Mouse (Mus musculus) frontal cortex, postnatal 36 days (tissue): ENCODE data around the gene Gm21188.
"Not testable (repeated sequence)": the region's sequence is repeated elsewhere in the genome, so short reads cannot be mapped to it uniquely, and the experiment has no call there.

ENCODE experiments used
- DNase-seq, 2 experiments: peaks; one replicate each; pipeline ENCODE4 v3.0.0; 2022; ENCODE audit warnings: low spot score in 2 of 2

Gm21188 gene

DNA sequence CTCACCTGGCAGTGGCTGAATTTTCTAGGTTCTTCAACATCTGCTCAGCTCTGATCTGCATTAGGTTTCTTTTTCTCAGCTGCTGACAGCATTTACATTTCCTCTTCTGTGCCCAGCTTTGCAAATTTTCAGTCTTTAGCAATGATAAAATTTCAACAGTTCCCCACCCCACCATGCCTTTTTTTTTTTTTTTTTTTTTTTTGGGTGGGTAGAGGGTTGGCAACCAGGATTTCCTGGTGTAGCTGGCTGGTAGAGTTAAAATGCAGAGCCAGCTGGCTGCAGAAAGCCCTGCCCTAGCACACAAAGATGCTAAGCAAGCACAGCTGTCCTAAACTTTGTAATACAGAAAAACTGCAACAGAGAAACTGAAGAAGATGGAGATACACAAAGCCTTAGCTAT lies at the start of gene Gm21188:
Gm21188 (minus strand) TSS at position 110 of the 400 bp plus-strand sequence.
- not testable (repeated sequence) for DNase-seq

DNA sequence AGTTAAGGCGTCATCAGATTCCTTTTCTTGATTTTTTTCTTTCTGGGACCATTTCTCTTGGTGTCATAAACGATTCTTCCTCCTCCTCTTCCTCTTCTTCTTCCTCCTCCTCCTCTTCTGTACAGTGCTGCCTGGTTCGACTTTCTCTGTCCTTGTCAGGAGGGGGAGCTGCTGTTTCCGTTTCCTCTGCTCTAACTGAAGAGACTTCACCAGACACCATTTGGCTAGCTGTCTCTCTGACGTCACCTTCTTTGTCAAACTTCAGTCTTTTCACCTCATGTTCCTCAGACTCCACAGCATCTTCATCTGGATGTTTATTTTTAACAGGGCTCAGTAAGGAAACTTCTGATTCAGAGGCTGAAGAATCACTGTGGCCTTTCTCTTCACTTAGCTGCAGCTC lies 47.3 kb upstream of the Gm21188 start:
- DNase-seq, result not testable (repeated sequence)

GRCm38 (mm10) chr13:120096938-120097256 lies 44.9 kb upstream of the Gm21188 start:
- DNase-seq, result not testable (repeated sequence)

DNA sequence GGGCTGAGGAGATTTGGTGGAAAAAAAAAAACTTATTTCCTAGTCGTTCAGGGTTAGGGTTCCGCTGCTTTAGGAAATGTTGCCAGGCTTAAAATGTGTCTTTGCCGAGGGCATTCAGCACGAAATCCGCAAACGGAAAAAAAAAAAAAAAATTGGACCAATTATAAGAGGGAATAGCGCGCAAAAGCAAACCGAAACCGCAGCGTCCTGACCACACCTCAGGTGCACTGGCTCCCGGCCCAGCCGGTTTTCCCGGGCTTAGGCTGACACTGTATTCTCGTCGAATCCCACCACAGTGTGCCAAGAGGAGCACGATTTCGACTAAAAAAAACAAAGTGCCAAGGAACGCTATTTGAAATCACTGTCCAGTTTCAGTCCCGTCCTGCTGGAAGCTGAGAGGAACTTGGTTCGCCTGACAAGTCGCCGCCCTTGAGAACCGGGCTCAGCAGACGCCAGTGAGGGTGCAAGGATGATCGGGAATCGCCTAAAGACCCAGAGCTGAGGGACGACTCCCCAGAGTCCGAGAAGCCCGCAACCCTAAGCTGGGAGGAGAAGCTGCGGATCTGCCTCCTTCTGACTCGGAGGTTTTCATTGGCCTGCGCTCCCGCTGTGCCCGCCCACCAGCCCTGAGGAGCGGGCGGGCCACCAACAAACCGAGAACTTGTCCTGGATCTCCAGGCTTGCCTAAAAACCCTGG lies 44.4 kb upstream of the Gm21188 start:
- DNase-seq, result peak in 1 of 2 experiments; percentile 0

GRCm38 (mm10) chr13:120092950-120093349 lies 41.0 kb upstream of the Gm21188 start:
- DNase-seq, result not testable (repeated sequence)

GRCm38 (mm10) chr13:120079644-120080043 lies 27.6 kb upstream of the Gm21188 start:
- not testable (repeated sequence) for DNase-seq

DNA sequence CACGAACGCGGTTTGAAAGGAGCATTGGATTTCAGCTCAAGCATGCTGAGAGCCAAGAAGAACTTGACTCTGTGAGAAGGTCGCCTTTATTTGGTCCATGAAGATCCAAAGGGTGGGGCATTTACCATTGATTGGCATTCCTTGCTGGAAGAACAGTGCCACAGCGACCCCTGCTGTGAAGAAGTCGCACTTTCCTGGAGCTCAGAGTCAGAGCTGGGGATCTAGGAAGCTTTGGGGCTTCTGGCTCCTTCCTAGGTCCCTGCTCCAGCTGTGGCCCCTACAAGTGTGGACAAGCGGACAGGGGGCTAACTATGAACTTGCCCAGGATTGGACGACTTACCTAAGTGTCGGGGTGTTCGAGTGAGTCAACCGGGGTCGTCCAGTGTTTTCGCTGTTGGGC lies 18.9 kb upstream of the Gm21188 start:
- not testable (repeated sequence) for DNase-seq

GRCm38 (mm10) chr13:120070012-120070598 lies 18.1 kb upstream of the Gm21188 start:
- DNase-seq, result not testable (repeated sequence)

DNA sequence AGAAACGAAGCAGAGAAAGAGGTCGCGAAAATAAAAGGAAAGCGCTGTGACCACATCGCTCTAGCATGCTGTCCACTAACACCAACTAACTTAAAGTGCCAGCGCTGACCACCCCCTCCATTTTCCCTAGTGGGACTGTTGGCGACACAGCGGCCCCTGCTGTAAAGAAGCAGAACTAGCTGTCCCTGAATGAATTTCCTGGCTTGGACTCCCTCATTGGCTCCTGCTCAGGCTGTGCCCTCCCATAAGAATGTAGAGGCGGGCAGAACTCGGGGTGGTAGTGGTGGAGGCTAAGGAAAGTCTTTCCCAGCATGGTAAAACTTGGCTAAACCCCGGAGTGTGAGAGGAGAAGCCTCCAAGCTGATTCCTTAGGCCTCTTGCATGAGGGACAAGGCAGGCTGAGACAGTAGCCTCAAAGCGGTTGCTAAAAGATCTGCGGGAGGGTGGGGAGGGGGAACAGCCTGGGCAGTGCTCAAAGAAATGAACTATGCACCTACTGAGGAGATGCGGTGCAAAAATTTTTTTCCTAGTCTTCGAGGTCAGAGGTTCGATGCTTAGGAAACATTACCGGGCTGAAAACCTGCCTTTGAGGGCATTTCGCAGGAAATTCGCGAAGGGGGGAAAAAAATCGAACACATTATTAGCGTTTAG lies 11.6 kb upstream of the Gm21188 start:
- not testable (repeated sequence) for DNase-seq

DNA sequence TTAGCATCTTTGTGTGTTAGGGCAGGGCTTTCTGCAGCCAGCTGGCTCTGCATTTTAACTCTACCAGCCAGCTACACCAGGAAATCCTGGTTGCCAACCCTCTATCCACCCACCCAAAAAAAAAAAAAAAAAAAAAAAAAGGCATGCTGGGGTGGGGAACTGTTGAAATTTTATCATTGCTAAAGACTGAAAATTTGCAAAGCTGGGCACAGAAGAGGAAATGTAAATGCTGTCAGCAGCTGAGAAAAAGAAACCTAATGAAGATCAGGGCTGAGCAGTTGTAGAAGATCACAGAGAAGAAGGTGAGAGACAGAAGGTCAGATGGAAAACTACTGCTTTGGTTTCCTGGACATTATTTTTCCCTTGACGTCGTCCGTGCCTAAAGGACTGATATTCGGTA lies 10.9 kb upstream of the Gm21188 start:
- not testable (repeated sequence) for DNase-seq

GRCm38 (mm10) chr13:120048608-120049007 lies 3.4 kb downstream of the Gm21188 start:
- DNase-seq, result not testable (repeated sequence)

- DNase-seq, result not testable (repeated sequence)
Measured at GRCm38 (mm10) chr13:120048186-120048585, 3.8 kb downstream of the Gm21188 start.

DNA sequence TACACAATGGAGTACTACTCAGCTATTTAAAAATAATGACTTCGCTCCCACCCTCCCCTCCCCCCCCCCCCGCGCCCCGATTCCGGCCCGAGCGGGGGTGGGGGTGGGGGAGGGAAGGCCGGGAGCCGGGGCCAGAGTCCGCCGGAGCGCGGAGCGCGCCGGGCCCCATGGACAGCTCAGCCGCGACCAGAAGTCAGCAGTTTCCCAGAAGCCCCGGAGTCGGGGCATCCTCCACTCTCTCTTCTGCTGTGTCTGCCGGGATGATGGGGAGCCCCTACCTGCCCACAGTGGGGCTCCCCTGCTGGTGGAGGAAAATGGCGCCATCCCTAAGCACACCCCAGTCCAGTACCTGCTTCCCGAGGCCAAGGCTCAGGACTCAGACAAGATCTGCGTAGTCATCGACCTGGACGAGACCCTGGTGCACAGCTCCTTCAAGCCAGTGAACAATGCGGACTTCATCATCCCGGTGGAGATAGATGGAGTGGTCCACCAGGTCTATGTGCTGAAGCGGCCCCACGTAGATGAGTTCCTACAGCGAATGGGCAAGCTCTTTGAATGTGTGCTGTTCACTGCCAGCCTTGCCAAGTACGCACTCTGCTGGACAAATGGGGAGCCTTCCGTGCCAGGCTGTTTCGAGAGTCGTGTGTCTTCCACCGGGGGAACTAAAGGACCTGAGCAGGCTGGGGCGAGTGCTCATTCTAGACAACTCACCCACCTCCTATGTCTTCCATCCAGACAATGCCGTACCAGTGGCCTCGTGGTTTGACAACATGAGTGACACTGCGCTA lies 5.4 kb downstream of the Gm21188 start:
- DNase-seq, result not testable (repeated sequence)

DNA sequence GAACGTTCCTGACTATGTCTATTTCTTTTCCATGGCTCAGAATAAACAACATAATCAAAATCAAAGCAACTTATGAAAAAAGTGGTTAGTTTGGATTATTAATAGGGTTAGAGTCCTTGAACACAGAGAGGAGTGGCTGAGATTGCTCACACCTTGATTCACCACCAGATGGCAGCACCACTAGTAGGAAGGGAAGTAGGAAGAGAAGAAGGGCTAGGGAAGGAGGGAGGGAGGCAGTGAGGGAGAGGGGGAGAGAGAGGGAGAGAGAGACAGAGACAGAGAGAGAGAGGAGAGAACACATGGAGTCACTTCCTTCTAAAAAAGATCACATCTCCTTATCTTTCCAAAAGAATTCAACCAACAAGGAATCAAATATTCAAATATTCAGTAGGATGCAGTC lies 10.8 kb downstream of the Gm21188 start:
- DNase-seq, result not testable (repeated sequence)

DNA sequence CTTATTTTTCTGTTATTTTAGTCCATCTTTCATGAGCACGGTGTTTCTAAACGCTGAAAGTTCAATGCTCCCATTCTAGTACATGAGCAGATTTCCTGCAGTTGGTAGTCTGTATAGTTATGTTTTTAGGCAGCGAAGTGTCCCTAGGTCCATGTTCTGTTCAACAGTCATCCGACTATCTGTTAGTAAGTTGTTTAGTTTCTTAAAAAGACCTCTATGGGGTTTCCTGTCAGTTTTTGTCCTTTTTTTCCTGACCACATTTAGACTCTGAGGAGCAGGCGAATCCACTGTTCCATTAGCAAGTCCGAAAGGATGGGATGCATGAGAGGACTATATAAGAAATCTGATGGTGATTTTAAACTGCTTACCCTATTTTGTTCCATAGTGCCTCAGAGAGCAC lies 14.1 kb downstream of the Gm21188 start:
- not testable (repeated sequence) for DNase-seq

GRCm38 (mm10) chr13:120036577-120037115 lies 15.3 kb downstream of the Gm21188 start:
- DNase-seq, result not testable (repeated sequence)

GRCm38 (mm10) chr13:120035151-120035550 lies 16.8 kb downstream of the Gm21188 start:
- not testable (repeated sequence) for DNase-seq

- DNase-seq, result not testable (repeated sequence)
Measured at GRCm38 (mm10) chr13:120034637-120035036, 17.4 kb downstream of the Gm21188 start.

- not testable (repeated sequence) for DNase-seq
Measured at GRCm38 (mm10) chr13:120033516-120034190, 18.3 kb downstream of the Gm21188 start.

- DNase-seq, result peak in 1 of 2 experiments; percentile 68
Measured at GRCm38 (mm10) chr13:120031676-120032075, 20.3 kb downstream of the Gm21188 start.

DNA sequence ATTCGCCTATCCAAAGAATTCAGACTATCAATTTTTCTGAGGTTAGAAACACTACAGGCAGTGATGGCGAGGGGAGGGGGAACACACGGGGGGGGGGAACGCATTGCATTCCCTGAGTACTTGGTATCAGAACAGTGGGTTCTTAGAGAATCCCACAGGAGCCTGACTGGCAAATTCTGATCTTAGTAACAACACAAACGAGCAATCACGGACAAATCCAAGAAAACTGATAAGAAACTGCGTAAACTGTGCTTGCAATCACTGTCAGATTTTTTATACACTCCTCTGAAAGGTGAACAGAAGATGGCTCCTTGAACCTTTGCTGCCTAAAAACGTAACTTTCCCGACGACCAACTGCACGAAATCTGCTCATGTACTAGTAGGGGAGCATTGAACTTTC lies 24.6 kb downstream of the Gm21188 start:
- not testable (repeated sequence) for DNase-seq
